Mouse (Mus musculus) monocyte, adult 5-6 weeks (primary cell): ENCODE data around the gene Brd2. TPM values are rescaled to one million over a fixed set of nuclear protein-coding genes. Genes with fewer than 3 reads are reported as not detected.
"Not testable (repeated sequence)": the region's sequence is repeated elsewhere in the genome, so short reads cannot be mapped to it uniquely, and the experiment has no call there.

Experiments used
- ATAC-seq: fragments of 153-309, 156-312 bp; replicated peaks from 2 replicates; pipeline ENCODE4 v1.8.0; 2017; ENCODE audit warnings: mild to moderate bottlenecking; ENCODE audit not compliant: low TSS enrichment, insufficient number of reproducible peaks, severe bottlenecking, poor library complexity, low FRiP score
- total RNA-seq: library from RNA; stranded (forward); fragments of 200-1000, 200-491, 200-594 nt; gene quantifications from 3 replicates; pipeline ENCODE4 v1.2.3, GENCODE M21; 2017

The Brd2 gene
- total RNA-seq = 374 to 583 TPM (median 393 TPM) in 3 replicates

DNA sequence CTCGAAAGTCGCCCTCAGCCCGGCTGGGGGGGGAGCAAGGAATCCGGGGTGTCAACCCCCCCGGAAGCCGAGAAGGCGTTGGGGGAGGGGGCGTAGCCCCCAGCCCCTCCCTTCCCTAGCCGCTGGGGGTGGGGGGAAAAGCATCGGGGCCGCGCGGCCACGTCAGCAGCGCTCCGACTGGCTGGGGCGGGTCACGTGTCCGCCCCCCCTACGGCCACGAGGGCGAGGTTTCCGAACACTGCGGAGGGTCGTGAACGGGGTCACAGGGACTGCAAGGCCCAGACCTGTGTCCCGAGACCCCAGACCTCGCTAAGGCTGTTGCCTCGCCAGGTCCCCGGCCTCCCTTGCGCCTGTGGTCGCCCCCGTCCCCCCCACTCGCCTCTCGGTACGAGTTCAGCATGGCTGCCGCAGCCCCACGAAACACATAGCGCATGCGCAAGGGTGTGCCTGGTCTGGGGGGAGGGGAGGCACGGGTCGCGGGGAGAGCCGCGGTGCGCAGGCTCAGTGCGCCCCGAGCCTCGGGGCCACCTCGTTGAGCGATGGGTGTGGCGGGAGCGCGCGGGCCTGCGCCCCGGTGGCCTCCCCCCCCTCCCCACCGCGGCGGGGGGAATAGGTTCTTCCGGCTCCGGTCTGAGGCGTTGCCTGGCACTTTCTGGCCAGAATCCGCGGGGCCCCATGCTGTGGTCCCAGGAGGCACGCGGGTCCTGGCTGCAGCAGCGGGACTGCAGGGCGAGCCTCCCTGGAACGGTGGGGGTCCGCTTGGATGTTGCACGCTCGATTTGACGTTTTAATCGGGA lies at the start of gene Brd2:
Gene Brd2 (minus strand): TSS at position 447 of the 797 bp plus-strand sequence.
- ATAC-seq = peak; percentile 33; the same call in 1 of the 2 replicates

DNA sequence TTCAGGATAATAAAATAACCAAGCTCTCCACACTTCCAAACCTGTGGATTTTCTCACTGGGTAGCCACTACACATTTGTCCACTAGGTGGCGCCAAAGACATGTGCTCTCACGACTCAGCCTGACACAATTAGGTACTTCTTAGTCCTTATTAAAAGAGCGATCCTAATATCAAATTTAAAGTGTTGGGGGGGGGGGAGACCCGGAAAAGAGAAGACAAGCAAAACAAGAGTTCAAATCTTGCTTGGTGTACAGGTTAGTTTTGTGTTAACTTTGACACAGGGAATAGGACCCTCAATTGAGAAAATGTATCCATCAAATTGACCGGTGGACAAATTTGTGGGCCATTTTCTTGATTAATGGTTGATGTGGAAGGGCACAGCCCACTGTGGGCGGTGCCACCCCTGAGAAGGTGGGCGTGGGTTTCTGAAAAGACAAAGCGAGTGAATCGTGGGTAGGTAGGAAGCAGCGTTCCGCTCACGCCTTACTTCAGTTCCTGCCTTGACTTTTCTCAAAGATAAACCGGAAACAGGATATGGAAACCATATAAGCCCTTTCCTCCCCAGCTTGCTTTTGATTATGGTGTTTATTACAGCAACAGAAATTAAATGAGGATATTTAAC lies 48.6 kb upstream of the Brd2 start:
- ATAC-seq = peak; percentile 77

DNA sequence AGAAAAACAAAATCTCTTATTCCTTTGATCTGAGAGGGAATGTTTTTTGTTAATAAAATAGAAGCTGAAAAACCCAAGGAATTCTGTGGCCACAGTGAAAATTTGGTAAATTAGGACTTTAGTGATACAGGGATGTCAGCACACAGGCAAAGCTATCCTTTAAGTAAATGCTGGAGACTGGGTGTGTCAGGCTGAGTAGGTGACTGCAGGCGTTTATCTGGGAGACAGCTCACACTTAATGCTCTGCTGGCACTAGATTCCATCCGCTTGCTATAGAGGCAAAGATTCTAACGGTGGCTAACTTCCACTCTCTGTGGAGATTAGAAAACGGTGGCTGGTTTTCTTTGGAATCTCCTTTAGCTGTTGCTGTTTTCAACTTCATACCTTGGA lies 48.0 kb upstream of the Brd2 start:
- no peak for ATAC-seq

DNA sequence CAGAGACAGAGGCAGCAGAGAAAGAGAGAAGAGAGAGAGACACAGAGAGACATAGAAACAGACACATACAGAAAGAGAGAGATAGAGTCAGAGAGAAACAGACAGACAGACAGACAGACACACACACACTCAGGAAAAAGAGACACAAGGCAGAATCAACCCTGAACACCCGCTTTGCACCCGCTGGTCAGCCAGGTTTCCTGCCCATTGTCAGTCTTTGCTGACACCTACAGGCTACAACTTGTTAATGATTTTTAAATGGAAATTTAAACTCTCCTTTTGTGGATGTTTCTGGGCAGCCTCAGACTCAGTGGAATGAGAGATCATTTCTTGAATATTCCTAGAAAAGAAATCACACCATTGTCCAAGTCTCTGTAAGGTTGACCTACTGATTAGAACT lies 46.8 kb upstream of the Brd2 start:
- ATAC-seq = peak; percentile 58

DNA sequence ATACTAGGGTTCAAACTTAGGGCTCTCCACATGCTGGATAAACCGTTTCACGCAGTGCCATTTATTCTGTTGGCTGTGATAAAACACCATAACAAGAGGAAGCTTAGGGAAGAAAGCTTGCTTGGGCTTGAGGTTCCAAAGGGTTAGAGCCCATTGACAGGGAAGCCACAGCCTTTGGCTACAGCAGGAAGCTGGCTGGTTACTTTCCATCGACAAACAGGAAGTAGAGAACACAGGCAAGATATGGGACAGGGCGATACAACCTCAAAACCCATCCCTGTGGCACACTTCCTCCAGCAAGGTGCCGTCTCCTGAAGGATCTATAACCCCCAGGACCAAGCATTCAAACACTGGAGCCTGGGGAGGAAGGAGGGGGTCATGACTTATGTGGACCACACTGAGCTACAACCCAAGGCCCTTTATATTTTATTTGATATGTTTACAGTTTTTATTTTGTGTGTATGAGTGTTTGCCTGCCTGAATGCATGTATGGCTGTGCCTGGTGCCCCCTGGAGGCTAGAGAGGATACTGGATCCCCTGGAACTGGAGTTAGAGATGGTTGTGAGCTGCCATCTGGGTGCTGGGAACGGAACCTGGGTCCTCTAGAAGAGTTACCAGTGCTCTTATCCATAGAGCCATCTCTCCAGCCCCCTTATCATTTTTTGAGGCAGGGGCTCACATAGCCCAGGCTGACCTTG lies 42.7 kb upstream of the Brd2 start:
- ATAC-seq = peak; percentile 51

DNA sequence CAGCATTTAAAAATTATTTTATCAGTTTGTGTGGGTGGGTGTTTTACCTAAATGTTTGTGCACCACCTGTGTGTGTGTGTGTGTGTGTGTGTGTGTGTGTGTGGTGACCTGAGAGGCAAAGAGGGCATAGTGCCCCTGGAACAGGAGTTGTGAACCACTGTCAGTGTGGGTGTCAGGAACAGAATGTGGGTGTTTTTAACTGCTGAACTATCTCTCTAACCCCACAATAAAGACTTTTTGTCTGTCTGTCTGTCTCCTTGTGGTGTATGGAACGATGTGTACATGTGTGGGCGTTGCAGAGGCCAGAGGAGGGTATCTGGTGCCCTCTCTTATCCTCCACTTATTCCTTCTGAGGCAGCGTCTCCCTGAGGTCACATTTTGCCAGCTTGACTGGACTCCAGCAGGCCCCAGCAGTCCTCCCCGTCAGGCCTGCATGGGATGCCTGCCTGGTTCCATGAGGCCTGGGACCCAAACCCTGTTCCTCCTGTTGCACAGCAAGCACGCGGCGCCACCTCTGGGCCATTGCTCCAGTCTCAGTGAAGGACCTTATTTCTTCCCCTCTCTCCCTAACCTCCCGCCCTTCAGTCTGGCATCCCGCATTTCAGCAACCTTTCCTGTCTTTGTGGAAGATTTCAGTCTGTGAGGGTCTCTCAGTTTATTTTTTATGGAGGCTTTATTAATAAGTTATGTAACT lies 41.9 kb upstream of the Brd2 start:
- no peak for ATAC-seq

DNA sequence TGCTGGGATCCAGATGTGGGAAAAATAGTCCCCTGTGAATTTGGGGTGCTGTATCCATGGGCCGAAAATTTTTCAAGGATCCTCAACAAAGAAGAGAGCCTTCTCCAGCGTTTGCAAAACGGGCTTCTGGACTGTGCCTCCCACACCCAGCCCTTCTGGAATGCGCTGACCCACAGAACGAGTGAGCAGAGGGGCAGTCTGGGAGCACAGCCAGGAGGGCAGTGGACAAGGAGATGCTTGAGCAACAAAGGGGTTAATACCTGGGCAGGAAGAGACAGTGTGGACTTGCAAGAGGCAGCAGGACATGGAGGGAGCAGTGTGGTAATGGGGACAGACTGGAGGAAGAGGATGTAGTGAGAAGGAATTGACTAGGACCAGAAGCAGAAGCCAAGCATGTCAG lies 33.1 kb upstream of the Brd2 start:
- ATAC-seq = no peak

DNA sequence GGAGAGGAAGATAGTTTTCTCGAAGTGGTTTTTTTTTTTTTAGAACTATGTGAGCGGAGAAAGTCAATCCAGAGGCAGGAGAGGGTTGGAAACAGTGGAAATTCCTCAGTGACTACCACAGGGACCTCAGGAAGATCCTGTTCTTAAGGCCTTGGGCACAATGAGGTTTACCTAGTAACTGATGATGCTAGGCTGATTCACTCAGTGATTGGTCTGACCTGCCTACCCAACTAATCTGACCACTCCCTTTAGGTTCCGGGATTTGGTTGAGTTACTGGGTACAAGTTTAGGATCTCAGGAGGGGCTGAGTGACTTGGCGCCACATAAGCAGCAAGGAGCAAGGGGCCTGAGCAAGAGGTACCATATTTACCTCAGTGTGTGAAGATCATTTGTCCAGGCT lies 30.5 kb upstream of the Brd2 start, which contains the start of gene H2-DMb1:
Gene H2-DMb1 (plus strand): TSS at position 150 of the 400 bp plus-strand sequence.
- peak; percentile 75 for ATAC-seq

DNA sequence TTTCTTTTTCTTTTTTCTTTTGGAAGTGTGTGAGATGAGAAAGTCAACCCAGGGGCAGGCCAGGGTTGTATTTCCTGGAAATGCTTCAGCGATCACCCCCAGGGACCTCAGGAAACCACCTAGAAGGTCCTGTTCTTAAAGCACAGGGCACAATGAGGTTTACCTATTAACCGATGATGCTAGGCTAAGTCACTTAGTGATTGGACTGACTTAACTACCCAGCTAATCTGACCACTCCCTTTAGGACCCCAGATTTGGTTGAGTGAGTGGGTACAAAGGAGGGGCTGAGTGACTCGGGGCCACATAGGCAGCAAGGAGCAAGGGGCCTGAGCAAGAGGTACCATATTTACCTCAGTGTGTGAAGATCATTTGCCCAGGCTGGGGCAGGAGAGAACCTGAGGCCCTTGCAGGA lies 22.5 kb upstream of the Brd2 start:
- ATAC-seq = peak; percentile 18; the same call in 1 of the 2 replicates

DNA sequence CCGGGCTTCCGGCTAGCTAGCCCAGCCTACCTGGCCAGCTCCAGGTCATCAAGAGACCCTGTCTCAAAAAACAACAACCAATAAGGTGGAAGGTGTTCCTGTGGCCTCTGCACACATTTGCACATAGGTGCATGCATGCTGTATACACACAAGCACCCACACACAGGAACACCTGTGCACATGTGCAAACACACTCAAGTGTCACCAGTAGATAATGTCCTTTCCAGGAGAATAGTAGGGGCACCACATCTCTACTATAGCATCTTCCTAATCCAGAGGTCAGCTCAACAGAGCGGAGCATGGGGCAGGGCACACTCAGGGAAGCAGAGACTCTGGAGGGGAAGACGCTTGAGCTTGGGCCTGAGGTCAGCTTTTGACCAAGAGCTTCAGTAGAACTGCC lies 21.8 kb upstream of the Brd2 start:
- ATAC-seq = not testable (repeated sequence)

DNA sequence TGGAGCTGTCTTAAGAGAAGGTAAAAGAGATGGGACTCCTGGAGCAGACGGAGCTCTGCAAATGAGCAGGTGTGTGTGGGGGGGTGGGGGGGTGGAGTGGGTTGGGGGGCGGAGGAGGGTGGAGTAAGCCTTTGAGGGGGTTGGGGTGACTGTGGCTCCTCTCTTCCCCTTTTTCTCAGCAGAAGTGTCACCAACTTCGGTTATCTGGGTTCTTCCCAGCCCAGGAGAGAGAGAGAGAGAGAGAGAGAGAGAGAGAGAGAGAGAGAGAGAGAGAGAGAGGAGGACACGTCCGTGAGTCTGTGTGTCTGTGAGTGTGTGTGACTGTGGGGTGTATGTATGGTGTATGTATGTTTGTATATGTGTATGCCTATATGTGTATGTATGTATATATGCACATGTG lies 21.0 kb upstream of the Brd2 start:
- no peak for ATAC-seq

DNA sequence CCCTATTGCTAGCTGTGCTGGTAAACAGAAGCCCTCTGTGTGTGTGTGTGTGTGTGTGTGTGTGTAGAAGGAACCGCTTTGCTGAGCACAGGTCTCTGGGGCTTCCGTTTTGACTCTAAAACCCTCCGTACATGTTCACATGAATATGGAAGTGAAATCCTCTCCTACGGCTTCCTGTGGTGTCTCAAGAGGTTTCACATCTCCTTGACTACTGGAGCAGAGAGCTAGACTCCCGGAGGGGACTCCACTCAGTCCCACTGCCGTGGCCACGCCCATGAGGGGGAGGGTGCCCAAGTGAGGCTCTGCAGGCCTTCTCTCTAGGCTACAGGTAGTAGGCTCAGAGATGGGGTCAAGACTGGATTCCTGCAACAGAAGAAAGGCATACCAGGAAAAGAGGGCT lies 20.6 kb upstream of the Brd2 start, which contains the start of gene H2-DMb2:
Gene H2-DMb2 (plus strand): TSS at position 275 of the 400 bp plus-strand sequence.
- ATAC-seq = peak; percentile 89

DNA sequence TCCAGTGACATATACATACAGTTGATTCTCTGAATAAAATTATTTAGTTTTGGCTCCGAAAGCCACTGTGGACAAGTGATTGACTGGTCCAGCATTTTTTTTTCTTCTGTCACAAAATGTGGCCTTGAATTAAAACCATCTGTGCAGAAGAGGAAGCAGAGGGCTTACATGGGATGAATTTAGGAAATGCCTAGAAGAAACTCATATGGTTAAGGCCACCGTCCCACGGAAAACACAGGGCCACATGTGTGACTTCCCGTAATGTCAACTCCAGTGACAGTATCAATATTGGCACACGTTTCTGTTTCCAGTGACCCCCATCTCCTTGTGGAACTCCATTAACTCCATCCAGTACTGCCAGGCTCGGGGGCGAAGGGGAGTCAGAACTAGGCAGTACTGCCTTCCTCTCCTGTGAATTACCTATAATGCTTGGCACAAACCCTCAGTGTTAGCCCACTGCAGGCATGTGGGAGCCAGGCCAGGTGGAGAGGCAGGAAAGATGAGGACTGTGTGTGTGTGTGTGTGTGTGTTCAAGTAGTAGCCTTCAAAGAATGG lies 20.1 kb upstream of the Brd2 start:
- no peak for ATAC-seq

DNA sequence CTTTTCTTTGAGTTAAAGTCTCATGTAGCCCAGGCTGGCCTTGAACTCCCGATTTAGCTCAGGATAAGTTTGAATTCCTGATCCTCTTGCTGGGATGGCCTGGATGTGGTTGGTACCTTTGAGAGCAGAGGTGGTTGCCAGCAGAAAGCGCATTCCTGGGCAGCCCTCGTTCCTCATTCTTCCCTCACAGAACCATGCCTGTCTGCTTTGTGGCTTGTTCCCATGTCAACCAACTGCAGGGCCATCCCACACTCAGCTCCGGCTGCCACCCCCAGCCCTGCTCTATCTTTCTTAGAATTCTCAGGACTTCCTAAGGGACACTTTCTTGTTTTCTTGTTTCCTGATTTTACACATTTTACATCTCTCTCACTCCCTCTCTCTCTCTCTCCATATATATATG lies 19.0 kb upstream of the Brd2 start:
- ATAC-seq = no peak

DNA sequence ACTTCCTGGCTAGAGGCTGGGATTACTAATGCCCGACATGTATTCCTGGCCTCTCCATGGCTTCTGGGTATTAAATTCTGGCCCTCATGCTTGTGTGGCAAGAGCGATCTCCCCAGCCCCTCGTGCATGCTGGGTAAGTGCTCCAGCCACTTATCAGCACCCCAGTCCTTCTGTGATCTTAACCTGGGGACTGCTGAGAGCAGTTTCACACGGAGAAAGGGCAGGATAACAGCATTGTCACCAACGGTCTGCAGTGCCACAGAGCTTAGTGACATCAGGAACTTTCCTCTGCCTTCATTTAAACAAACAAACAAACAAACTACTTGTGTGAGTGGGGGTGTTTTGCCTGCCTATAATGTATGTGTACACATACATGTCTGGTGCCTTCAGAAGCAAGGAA lies 17.8 kb upstream of the Brd2 start:
- no peak for ATAC-seq

DNA sequence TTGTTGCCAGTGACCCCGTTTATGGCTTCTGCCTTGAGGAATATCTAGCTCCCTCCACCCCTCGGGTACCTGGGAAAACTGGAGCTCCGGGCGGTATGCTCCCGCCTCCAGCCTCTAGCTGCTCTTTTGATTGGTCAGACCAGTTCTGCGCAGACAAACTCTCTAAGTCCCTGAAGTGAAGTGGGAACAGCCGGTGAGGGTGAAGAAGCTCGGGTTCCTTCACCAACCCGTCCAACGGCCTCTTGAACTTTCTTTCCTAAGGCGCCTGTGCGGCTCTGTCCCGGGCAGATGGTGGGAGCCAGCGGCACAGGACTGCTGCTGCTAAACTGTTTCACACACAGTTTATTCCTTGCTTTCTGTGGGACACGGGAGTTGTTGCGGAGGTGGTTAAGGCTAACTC lies 17.0 kb upstream of the Brd2 start:
- no peak for ATAC-seq

DNA sequence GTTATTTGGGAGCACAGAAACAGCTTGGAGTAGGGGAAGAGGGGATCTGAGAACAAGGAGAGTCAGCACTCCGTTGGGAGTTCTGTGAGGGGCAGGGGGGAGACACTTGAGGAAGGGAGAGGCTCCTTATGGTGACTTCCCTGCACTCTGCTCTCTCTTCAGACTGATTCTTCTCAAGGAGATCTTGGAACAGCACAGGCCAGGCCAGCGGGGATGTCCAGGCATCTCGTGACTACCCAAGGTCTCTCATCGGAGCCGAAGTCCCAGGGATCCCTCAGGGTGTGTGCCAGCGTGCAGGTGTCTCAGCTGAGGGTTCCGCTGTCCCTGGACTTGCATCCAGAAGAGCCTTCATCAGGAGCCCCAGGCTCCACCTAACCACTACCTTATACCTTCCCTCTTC lies 16.2 kb upstream of the Brd2 start:
- no peak for ATAC-seq

DNA sequence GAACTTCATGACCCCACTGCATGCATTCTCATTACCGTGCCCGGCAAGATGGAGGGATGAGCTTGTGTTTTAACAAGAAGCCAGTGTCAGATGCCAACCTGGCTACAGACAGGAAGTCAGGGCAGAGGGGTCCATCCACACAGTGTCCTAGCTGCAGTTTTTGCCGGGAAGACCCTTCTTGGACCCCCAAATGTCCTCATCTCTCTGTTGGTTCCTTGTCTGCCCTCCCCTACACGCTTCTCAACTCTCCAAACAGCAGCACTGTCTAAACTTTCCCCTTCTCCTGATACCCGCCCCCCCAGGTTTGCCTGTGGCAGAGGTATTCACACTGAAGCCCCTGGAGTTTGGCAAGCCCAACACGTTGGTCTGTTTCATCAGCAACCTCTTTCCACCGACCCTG lies 15.2 kb upstream of the Brd2 start:
- no peak for ATAC-seq
